Mouse (Mus musculus): Measurements from ENCODE around the gene Rab11fip4.

- TF ChIP-seq POLR2A (IDR thresholded peaks at IDR 0.05; ENCODE audit: low read depth, low read length) (no peak), MAX (IDR thresholded peaks at IDR 0.05; ENCODE audit: low read length) (no peak), USF2 (conservative IDR thresholded peaks at IDR 0.05; ENCODE audit: low read depth, low read length) (no peak)
These were observed 61.2 kb downstream of the Rab11fip4 start for GRCm38 (mm10) chr11:79652257-79652656.

Measured in CH12.LX (cell line).